Mouse (Mus musculus): ENCODE data around the gene Cdca7l.

DNA sequence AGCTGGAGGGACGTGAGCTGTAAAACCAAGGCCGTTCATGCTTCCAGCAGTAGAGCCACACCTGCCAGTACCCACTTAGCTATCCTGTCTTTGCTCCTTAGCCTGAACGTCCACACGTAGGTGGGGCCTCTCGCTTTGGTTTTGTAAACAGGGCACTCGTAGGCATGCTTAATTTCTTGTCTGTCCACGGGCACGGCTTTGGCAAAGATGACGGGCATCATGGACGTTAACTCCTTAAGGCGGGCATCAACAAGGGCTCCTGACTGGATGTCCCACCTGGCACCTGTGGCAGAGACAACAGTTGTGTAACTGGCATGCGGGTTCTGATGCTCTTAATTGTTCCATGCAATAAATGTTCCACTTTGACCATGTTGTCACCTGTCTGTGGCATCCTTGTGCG, 74.3 kb downstream of the Cdca7l start:
- no peak for TF ChIP-seq POLR2A (IDR thresholded peaks at IDR 0.05; ENCODE audit: insufficient read depth, low read length)
- no peak for TF ChIP-seq CTCF (IDR thresholded peaks at IDR 0.05; ENCODE audit: low read depth, low read length)
- TF ChIP-seq EP300 (IDR thresholded peaks at IDR 0.05; ENCODE audit: insufficient read depth, low read depth, low read length), result no peak

Measured in ES-Bruce4 (cell line).